Mouse (Mus musculus): Measurements from ENCODE around the gene Col8a1. TPM values are rescaled to one million over a fixed set of nuclear protein-coding genes. Genes with fewer than 3 reads are reported as not detected.

Col8a1 gene
- polyA plus RNA-seq, 1 experiment, result 1.2 TPM

DNA sequence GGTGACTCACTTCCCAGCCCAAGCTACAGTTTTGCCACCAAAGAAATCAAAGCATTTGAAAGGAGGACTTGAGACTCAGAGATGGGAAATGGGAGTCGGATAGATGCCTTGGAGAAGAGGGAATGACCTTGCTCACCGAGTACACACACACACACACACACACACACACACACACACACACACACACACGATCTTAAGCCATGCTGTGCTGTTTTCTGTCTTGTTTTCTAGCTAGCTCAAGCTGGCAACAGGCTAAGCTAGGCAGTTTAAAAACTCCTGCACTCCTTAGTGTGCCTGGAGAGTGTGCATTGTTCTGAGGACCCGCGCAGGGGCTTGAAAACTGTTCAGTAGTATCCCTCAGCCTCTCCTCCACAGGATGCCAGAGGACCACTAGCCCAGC is 1.2 kb upstream of the Col8a1 start:
- no peak overlapping the region for H3K4me3 ChIP-seq (ENCODE audit: low read depth, low read length)
- TF ChIP-seq CTCF (IDR thresholded peaks at IDR 0.05; ENCODE audit: low read depth, low read length) (no peak), EP300 (IDR thresholded peaks at IDR 0.05; ENCODE audit: insufficient read depth, low read depth, low read length) (no peak), POLR2A (IDR thresholded peaks at IDR 0.05; ENCODE audit: insufficient read depth, low read length) (no peak)
- H3K4me1 ChIP-seq (ENCODE audit: control insufficient read depth, insufficient read depth, low read length), result no peaks in the 10 kb centered on the region
- H3K27me3 ChIP-seq (ENCODE audit: control insufficient read depth, insufficient read depth, low read length, poor library complexity, severe bottlenecking), result peaks cover 1% of the 10 kb centered on the region; the same call in 1 of the 2 replicates
- no peaks in the 10 kb centered on the region for H3K9me3 ChIP-seq (replicated peaks; ENCODE audit: control insufficient read depth, insufficient read depth, low read length, poor library complexity, severe bottlenecking)
- no peaks in the 10 kb centered on the region for H3K36me3 ChIP-seq (ENCODE audit: control insufficient read depth, insufficient read depth, low read length, poor library complexity, severe bottlenecking)
- H3K9ac ChIP-seq (ENCODE audit: low read depth, poor library complexity, severe bottlenecking), result no peak overlapping the region
- no peak overlapping the region for H3K27ac ChIP-seq (ENCODE audit: insufficient read depth, low read length)

DNA sequence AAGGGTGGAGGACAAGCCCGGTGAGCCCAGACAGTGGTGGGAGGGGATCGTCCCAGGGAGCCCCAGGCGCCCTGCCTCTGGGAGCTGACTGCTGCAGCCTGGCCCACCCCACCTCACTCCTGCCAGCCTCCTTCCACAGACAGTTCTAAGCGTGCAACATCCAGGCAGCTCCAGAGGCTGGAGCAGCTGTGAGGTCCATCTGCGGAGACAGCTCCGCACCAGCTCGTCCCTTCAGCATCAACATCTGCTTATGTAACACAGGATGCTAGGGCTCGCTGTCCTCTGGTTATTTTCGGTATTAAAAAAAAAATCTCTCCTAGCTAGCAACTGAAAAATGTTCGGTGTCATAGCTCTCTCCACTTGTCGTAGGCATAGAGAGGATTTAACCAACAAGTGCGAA is 704 bp upstream of the Col8a1 start:
- Histone ChIP-seq H3K9me3 (replicated peaks; ENCODE audit: control insufficient read depth, insufficient read depth, low read length, poor library complexity, severe bottlenecking) (no peaks in the 10 kb centered on the region), H3K36me3 (ENCODE audit: control insufficient read depth, insufficient read depth, low read length, poor library complexity, severe bottlenecking) (no peaks in the 10 kb centered on the region), H3K27ac (ENCODE audit: insufficient read depth, low read length) (no peak overlapping the region), H3K4me3 (ENCODE audit: low read depth, low read length) (no peak overlapping the region), H3K27me3 (ENCODE audit: control insufficient read depth, insufficient read depth, low read length, poor library complexity, severe bottlenecking) (peaks cover 1% of the 10 kb centered on the region; the same call in 1 of the 2 replicates), H3K9ac (ENCODE audit: low read depth, poor library complexity, severe bottlenecking) (no peak overlapping the region), H3K4me1 (ENCODE audit: control insufficient read depth, insufficient read depth, low read length) (no peaks in the 10 kb centered on the region)
- no peak for TF ChIP-seq CTCF (IDR thresholded peaks at IDR 0.05; ENCODE audit: low read depth, low read length)
- no peak for TF ChIP-seq EP300 (IDR thresholded peaks at IDR 0.05; ENCODE audit: insufficient read depth, low read depth, low read length)
- TF ChIP-seq POLR2A (IDR thresholded peaks at IDR 0.05; ENCODE audit: insufficient read depth, low read length), result no peak

DNA sequence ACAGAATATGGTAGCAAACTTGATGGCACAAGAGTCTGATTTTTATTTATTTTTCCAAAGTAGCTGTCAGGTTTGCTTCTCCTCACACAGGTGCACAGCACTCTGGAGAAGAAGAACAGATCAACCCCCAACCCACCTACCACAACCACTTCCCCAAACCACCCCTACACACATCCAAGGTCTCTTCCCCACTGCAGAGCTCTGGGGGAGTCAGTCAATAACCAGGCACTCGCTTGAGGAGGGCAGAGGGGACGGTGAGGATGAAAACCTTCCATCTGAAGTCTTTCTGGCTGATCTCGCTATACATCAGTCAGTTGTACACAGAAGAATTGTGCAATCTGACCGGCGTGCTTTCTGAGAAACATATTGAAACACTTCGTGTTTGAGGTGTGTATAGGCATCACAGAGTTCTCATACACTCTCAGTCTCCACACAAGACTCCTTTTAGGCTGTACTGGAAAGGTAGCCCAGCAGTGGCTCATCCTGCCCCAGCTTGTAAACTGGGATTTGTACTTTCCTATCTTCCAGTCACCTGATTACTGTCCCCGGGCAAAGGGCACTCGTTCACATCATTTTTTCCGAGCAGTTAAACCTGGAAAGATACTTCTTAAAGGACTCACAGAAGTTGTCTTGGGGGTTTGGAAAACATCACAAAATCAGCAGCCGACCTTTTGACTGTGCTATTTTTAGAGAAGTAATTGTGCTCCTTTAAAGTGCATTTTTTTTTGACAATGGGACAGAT is 827 bp downstream of the Col8a1 start:
- no peak for TF ChIP-seq POLR2A (IDR thresholded peaks at IDR 0.05; ENCODE audit: insufficient read depth, low read length)
- TF ChIP-seq EP300 (IDR thresholded peaks at IDR 0.05; ENCODE audit: insufficient read depth, low read depth, low read length), result no peak
- no peak for TF ChIP-seq CTCF (IDR thresholded peaks at IDR 0.05; ENCODE audit: low read depth, low read length)
- Histone ChIP-seq H3K9me3 (replicated peaks; ENCODE audit: control insufficient read depth, insufficient read depth, low read length, poor library complexity, severe bottlenecking) (no peaks in the 10 kb centered on the region), H3K27ac (ENCODE audit: insufficient read depth, low read length) (no peak overlapping the region), H3K36me3 (ENCODE audit: control insufficient read depth, insufficient read depth, low read length, poor library complexity, severe bottlenecking) (no peaks in the 10 kb centered on the region), H3K27me3 (ENCODE audit: control insufficient read depth, insufficient read depth, low read length, poor library complexity, severe bottlenecking) (peaks cover 1% of the 10 kb centered on the region; the same call in 1 of the 2 replicates), H3K4me3 (ENCODE audit: low read depth, low read length) (no peak overlapping the region), H3K9ac (ENCODE audit: low read depth, poor library complexity, severe bottlenecking) (no peak overlapping the region), H3K4me1 (ENCODE audit: control insufficient read depth, insufficient read depth, low read length) (no peaks in the 10 kb centered on the region)

DNA sequence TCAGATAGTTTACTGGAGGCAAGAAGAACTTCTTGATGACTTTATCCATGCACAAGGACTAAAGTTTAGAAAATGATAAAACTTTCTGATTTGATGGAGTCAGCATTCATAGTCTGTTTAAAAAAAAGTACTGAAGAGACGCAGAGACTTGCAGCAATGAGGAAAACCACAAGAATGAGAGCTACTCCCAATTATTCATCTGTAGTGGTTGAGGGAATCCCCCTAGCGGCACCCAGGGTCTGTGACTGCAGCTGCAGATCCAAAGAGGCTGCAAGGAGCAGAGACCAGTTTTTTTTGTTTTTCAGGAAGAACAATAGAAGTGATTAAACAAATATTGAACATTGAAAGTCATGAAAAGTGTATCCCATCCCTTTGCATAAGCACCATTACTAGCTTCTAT is 4.0 kb downstream of the Col8a1 start:
- Histone ChIP-seq H3K27ac (ENCODE audit: insufficient read depth, low read length) (no peak overlapping the region), H3K4me3 (ENCODE audit: low read depth, low read length) (no peak overlapping the region), H3K4me1 (ENCODE audit: control insufficient read depth, insufficient read depth, low read length) (no peaks in the 10 kb centered on the region), H3K27me3 (ENCODE audit: control insufficient read depth, insufficient read depth, low read length, poor library complexity, severe bottlenecking) (no peaks in the 10 kb centered on the region), H3K36me3 (ENCODE audit: control insufficient read depth, insufficient read depth, low read length, poor library complexity, severe bottlenecking) (no peaks in the 10 kb centered on the region), H3K9me3 (replicated peaks; ENCODE audit: control insufficient read depth, insufficient read depth, low read length, poor library complexity, severe bottlenecking) (no peaks in the 10 kb centered on the region), H3K9ac (ENCODE audit: low read depth, poor library complexity, severe bottlenecking) (no peak overlapping the region)
- TF ChIP-seq EP300 (IDR thresholded peaks at IDR 0.05; ENCODE audit: insufficient read depth, low read depth, low read length), result no peak
- TF ChIP-seq CTCF (IDR thresholded peaks at IDR 0.05; ENCODE audit: low read depth, low read length), result no peak
- no peak for TF ChIP-seq POLR2A (IDR thresholded peaks at IDR 0.05; ENCODE audit: insufficient read depth, low read length)

DNA sequence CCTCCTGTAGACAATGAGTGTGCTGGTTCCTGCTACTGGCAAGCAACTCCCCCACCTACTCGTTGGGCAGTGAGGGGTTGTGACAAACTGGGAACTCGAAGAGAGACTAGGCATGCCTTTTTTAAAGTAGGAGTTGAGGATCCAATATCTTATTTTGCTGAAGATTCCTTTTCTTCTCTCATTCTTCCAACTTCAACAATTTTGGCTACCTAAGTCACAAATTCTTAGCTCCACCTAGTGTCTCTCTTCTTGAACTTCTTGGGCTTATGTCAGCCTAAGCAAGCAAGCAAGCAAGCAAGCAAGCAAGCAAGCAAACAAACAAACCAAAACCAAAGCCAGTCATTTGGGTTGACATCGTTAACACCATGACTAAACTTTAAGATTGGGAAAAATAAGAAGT is 6.4 kb downstream of the Col8a1 start:
- Histone ChIP-seq H3K4me1 (ENCODE audit: control insufficient read depth, insufficient read depth, low read length) (no peaks in the 10 kb centered on the region), H3K27ac (ENCODE audit: insufficient read depth, low read length) (no peak overlapping the region), H3K36me3 (ENCODE audit: control insufficient read depth, insufficient read depth, low read length, poor library complexity, severe bottlenecking) (no peaks in the 10 kb centered on the region), H3K9me3 (replicated peaks; ENCODE audit: control insufficient read depth, insufficient read depth, low read length, poor library complexity, severe bottlenecking) (no peaks in the 10 kb centered on the region), H3K4me3 (ENCODE audit: low read depth, low read length) (no peak overlapping the region), H3K27me3 (ENCODE audit: control insufficient read depth, insufficient read depth, low read length, poor library complexity, severe bottlenecking) (no peaks in the 10 kb centered on the region), H3K9ac (ENCODE audit: low read depth, poor library complexity, severe bottlenecking) (no peak overlapping the region)
- TF ChIP-seq CTCF (IDR thresholded peaks at IDR 0.05; ENCODE audit: low read depth, low read length), result no peak
- no peak for TF ChIP-seq POLR2A (IDR thresholded peaks at IDR 0.05; ENCODE audit: insufficient read depth, low read length)
- no peak for TF ChIP-seq EP300 (IDR thresholded peaks at IDR 0.05; ENCODE audit: insufficient read depth, low read depth, low read length)

DNA sequence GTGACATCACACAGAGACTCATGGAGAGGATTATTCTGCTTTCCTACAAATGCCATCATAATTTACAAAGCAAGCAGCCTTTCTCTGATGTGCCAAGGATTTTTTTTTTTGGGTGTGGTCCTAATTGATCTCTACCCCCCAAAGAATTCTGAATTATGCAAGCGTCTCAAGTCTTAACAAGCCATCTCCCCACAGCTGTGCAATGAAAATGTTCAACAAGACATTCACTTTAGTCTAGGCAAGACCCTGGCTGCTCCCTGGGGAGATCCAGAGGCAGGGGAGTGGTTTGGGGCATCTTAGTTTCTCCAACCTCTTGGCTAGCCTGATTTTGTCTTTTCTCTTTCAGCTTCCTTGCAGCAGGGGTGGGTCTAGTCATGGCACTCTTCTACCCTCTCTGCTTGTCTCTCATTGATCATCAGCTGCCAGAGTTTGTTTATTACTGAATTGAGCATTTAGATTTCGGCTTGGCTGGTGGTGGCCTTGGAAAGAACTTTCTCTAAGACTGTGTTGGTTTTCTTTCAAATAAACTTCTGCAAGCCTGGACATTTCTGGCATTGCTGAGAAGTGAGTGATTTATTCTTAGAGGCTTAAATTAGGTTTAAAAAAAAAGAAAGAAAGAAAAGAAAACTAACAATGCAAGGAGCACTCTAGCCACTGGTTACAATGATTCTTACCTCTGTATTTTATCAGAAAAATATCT is 7.0 kb downstream of the Col8a1 start:
- H3K27ac ChIP-seq (ENCODE audit: insufficient read depth, low read length), result no peak overlapping the region
- H3K9me3 ChIP-seq (replicated peaks; ENCODE audit: control insufficient read depth, insufficient read depth, low read length, poor library complexity, severe bottlenecking), result no peaks in the 10 kb centered on the region
- H3K4me3 ChIP-seq (ENCODE audit: low read depth, low read length), result no peak overlapping the region
- H3K27me3 ChIP-seq (ENCODE audit: control insufficient read depth, insufficient read depth, low read length, poor library complexity, severe bottlenecking), result no peaks in the 10 kb centered on the region
- H3K36me3 ChIP-seq (ENCODE audit: control insufficient read depth, insufficient read depth, low read length, poor library complexity, severe bottlenecking), result no peaks in the 10 kb centered on the region
- H3K9ac ChIP-seq (ENCODE audit: low read depth, poor library complexity, severe bottlenecking), result no peak overlapping the region
- no peaks in the 10 kb centered on the region for H3K4me1 ChIP-seq (ENCODE audit: control insufficient read depth, insufficient read depth, low read length)
- TF ChIP-seq CTCF (IDR thresholded peaks at IDR 0.05; ENCODE audit: low read depth, low read length) (no peak), EP300 (IDR thresholded peaks at IDR 0.05; ENCODE audit: insufficient read depth, low read depth, low read length) (no peak), POLR2A (IDR thresholded peaks at IDR 0.05; ENCODE audit: insufficient read depth, low read length) (no peak)
